Mouse (Mus musculus) kidney, postnatal 10 days (tissue): Measurements from ENCODE around the gene Zkscan1.
A peak's percentile ranks its signal among the peaks of the same experiment; 100 is the strongest.

Experiments used
- DNase-seq: peaks from one replicate; pipeline ENCODE4 v3.0.0; 2021; ENCODE audit warnings: mixed read lengths

Zkscan1 gene

GRCm38 (mm10) chr5:138117199-138118015 lies 32.5 kb downstream of the Zkscan1 start:
- no peak for DNase-seq

GRCm38 (mm10) chr5:138118041-138118440 lies 33.2 kb downstream of the Zkscan1 start:
- no peak for DNase-seq

GRCm38 (mm10) chr5:138132425-138133064 lies 47.7 kb downstream of the Zkscan1 start:
- DNase-seq: peak; percentile 42

DNA sequence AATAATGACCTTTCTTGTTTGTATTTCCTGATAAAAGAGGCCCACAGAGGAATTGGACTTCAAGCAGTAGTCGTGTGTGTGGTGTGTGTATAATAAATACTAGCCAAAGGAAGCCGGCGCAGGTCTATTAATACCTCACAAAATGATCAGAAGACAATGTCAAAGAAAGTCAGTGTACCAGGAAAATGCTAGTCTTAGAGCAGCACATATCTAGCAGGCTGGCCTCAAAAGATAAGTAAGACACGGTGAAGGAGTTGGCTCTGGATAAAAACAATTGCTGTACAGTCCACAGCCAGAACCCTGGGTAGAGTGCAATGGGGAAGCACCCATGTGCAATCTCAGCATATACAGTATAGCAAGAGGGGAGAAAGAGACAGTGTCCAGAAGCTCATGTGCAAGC lies 52.4 kb downstream of the Zkscan1 start:
- no peak for DNase-seq

GRCm38 (mm10) chr5:138137935-138138549 lies 53.2 kb downstream of the Zkscan1 start:
- DNase-seq: peak; percentile 58

DNA sequence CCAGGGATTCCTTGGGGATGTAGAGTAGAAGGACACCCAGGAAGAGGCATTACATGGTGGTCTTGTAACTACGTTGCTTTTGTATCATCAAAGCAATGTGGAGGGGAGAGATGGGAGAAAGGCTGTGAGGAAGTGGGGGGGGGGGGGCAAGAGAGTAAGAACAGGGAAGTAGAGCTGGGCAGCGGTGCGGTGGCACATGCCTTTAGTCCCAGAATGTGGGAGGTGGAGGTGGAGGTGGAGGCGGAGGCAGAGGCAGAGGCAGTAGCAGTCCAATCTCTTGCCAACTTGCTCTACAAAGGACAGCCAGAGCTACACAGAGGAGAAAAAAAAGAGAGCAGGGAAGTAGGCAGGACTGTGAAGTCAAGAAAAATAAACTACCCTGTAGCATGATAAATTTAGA lies 53.7 kb downstream of the Zkscan1 start:
- DNase-seq: no peak

GRCm38 (mm10) chr5:138154390-138154789 lies 69.5 kb downstream of the Zkscan1 start:
- DNase-seq: no peak

DNA sequence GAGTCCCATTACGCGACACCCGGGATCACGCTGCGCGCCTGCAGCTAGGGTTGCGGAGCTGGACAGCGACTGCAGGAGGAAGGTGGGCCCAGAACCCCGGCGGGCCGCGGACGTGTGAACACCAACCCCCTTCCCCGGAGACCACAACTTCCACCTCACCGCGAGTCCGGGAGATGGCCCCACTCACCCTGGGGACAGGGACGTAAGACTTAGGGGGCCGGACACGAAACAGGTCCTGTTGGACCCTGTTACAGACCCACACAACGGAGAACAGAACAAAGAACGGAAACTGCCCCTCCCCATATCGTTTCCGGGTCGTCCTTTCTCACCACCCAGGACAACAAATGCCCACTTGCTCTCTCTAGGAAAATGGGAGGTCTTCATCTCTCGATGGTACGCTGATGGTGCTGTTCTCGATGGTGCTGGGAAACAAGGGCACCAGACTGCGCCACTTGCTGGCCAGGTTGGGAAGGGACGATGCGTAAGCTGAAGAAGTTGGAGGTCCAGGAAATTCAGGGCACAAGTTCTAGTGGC lies 70.6 kb downstream of the Zkscan1 start, which contains the start of gene Zfp113:
Zfp113 (minus strand) TSS at position 302 of the 534 bp plus-strand sequence.
- DNase-seq: peak; percentile 91
